Mouse (Mus musculus): ENCODE results near the gene Uba1.

The Uba1 gene

GRCm38 (mm10) chrX:20658026-20658652 is at the start of gene Uba1:
TSS of gene Uba1 (plus strand) at chrX:20658326.
- peak; percentile 29 for DNase-seq (ENCODE audit: low spot score)

DNA sequence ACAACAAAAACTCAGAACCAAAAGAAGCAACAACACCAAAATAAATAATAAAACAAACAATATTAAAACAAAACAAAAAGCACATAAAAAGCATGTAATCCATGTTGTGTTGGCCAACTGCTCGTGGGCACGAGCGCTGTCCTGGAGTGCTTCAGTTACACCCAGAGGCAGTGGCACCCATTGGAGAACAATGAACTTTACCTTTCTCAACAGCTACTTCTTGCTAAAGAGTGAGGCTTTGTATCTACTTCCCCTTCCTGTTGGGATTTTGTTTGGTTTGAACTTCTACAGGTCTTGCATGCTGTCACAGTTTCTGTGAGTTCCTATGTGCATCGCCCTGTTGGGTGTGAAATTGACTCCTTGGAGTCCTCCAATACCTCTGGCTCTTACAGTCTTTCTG is 49.6 kb upstream of the Uba1 start:
- no peak for DNase-seq (ENCODE audit: low spot score)

- DNase-seq (ENCODE audit: low spot score), result no peak
Measured at GRCm38 (mm10) chrX:20616861-20617175, 41.3 kb upstream of the Uba1 start.

- DNase-seq (ENCODE audit: low spot score), result peak; percentile 35
Measured at GRCm38 (mm10) chrX:20617176-20617902, 40.8 kb upstream of the Uba1 start, which contains the start of the genes Rbm10 and Ndufb11. TSS of gene Rbm10 (plus strand) at chrX:20617503. TSS of gene Ndufb11 (minus strand) at chrX:20617619.

DNA sequence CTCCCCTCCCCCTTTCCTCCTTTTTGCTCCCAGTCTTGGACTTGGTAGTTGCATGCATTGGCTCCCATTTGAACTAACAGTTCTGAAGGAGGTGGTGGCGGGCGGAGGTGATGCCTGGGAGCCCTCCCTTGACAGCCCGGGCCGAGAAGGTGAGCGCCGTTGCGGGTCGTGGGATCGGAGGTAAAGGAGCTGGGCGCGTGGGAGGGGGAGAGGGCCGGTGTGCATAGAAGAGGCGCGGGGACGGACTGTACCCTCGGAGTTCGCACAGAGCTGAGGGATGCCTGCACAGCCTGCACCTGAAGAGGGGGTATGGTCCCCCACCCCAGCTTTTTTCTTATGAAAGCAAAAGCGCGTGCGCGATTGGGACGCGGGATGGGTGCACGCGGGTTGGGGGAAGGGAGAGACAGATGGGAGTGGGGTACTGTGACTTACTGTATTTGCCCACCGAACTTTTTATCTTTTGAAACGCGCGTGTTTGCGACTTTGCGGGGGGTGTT is 40.2 kb upstream of the Uba1 start:
- DNase-seq (ENCODE audit: low spot score), result no peak

DNA sequence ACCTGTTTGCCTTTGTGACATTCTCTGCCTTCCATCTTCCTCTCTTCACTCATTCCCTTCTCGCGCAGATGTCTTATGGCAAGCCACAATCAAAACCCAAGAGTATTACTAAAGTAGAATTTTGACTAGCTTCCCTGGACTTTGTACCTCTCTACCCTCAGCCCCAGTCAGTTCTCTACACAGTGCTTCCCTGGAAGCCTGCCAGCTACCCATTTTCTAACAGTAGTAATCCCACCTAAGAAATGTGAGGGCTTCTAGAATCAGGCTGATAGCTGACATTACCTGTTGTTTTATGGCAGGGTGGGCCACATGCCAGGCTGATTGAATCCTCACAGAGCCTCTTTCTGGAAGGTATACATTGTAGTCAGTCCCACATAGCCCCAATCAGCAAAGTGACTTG is 20.0 kb upstream of the Uba1 start:
- no peak for DNase-seq (ENCODE audit: low spot score)

DNA sequence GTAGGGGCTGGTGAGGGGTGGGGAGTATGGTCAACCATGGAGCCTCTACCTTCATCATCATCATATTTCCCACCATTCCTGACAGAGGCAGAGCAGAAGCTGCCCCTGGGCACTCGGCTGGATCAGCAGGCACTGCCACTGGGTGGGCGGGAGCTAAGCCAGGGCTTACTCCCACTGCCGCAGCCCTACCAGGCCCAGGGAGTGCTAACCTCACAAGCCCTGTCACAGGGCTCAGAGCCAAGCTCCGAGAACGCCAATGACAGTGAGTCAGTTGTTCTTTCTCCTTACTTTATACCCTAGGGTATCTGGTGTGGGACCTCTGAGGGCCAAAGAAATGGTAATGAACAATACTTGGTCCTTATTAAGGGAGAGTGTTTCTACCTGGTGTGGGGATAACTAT is 13.3 kb upstream of the Uba1 start:
- DNase-seq (ENCODE audit: low spot score), result no peak

GRCm38 (mm10) chrX:20657593-20657992 is 533 bp upstream of the Uba1 start:
- no peak for DNase-seq (ENCODE audit: low spot score)

GRCm38 (mm10) chrX:20658891-20659406 is 823 bp downstream of the Uba1 start:
- DNase-seq (ENCODE audit: low spot score), result no peak

- DNase-seq (ENCODE audit: low spot score), result no peak
Measured at GRCm38 (mm10) chrX:20662317-20662715, 4.2 kb downstream of the Uba1 start.

DNA sequence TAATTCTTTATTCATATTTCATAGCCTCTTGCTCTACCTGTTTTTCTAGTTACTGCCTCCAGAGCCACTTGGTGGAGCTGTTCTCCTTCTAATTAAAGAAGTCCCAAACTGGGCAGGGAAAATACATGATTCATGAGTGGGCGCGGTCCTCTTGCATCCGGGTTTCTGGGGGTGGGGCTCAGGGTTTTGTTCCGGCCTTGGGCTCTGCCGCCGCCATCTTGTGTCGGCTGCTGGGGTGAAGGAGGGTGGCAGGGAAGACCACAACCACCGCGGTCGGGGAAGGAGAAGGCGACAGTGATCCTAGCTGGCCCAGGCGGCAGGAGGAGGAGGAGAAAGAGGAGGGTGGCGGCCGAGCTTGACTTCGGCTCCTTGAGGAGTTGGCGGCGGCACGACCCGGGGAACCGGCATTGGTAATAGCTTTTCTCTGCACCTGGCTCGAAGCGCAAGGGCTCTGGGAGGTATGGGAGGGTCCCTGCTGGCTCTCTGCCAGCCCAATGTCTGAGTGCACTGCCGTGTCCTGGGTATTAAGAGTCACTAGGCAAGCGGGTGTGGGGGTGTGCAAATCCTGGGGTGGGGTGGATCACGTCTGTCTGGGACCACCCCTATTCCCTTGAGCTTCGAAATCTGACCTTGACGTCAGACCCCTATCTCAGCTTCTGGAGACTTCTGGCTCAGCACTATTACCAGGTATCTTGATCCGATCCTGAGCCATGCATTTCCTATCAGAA is 4.8 kb downstream of the Uba1 start:
- DNase-seq (ENCODE audit: low spot score), result peak; percentile 41

DNA sequence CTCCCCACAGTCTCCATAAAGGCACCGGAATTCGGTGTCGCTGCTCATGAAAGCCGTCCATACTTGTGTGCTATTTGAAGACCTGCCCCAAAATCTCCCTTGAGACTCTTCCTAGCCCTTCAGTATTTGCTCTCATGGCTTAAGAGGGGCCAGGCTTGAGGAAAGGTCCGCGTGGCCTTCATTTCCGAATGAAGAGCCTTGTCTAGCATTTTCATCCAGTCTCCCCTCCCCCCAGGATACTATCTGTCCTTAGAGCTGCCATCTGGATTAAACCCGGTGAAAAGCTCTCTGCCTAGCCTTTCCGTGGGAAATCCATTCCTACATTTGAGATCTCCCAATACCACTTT is 5.3 kb downstream of the Uba1 start:
- no peak for DNase-seq (ENCODE audit: low spot score)

DNA sequence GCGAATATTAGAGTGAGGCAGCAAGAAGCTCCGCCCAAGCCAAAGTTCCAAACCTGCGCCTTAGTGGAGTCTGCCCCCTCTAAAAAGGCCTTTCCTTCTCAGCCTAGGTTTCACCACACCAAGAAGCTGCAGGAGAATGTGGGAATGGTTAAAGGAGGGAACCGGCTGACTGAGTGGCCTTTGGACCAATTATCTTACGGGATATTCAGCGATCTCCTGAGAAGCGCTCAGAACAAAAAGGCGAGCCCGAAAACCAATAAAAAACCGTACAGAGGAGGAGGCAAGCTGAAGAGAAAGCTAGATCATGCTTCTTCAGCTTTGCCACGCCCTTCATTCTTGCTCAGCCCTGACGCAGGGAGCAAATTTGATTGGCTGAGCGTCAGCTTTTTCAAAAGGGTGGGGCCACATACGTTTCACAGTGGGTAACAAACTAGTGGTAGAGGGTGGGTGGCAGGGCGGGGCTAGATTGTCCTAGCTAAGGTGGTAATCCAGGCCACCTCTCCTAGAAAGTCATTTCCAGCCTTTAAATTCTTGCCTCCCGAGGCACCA is 29.5 kb downstream of the Uba1 start, which contains the start of gene Cdk16:
Gene Cdk16, plus strand, starts transcription at position 436 of the 549 bp plus-strand sequence.
- DNase-seq (ENCODE audit: low spot score), result peak; percentile 11

GRCm38 (mm10) chrX:20688068-20688547 is 30.0 kb downstream of the Uba1 start:
- DNase-seq (ENCODE audit: low spot score), result peak; percentile 46

GRCm38 (mm10) chrX:20688615-20689014 is 30.5 kb downstream of the Uba1 start:
- DNase-seq (ENCODE audit: low spot score), result no peak

- no peak for DNase-seq (ENCODE audit: low spot score)
Measured at GRCm38 (mm10) chrX:20691566-20691965, 33.4 kb downstream of the Uba1 start.

GRCm38 (mm10) chrX:20692616-20693015 is 34.5 kb downstream of the Uba1 start:
- DNase-seq (ENCODE audit: low spot score), result no peak

DNA sequence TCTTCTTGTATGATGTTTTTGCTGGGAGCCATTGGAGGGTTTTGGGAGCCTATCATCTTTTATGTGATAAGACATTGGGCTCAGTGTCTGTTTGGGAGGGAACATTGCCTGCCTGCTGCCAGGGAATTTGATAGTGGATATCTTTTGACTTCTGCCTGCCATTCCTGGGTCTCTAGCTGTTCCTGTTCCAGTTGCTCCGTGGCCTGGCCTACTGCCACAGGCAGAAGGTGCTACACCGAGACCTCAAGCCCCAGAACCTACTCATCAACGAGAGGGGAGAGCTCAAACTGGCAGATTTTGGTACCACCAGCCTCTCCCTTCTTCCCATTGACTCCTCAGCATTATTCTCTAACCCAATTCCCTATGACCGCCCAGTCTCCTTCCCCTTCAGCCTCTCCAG is 37.7 kb downstream of the Uba1 start:
- no peak for DNase-seq (ENCODE audit: low spot score)

DNA sequence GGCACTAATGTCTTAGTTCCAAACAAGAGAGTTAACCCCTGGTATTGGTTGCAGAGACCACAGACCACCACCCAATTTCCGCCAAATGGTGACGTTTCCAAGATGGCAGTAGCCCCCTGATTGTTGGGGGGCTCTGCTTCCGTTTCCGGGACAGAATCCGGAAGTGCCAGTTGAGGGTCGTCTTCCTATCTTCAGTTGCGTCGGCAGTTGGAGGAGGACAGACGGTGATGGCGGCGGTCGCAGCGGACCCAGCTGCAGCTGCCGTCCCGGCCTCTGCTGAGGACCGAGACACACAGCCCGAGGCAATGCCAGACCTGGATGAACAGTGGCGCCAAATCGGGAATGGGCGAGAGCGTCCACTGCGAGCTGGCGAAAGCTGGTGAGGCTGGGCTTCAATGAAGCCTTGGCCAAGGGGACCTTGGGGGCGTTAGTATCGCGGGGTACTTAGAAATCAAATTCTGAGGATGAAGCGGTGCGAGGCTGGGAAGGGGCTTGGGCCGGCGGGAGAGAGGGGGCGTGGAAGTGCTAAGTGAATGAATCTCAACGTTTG is 45.7 kb downstream of the Uba1 start, which contains the start of gene Usp11:
Gene Usp11, plus strand, starts transcription at position 166 of the 550 bp plus-strand sequence.
- DNase-seq (ENCODE audit: low spot score), result peak; percentile 33

DNA sequence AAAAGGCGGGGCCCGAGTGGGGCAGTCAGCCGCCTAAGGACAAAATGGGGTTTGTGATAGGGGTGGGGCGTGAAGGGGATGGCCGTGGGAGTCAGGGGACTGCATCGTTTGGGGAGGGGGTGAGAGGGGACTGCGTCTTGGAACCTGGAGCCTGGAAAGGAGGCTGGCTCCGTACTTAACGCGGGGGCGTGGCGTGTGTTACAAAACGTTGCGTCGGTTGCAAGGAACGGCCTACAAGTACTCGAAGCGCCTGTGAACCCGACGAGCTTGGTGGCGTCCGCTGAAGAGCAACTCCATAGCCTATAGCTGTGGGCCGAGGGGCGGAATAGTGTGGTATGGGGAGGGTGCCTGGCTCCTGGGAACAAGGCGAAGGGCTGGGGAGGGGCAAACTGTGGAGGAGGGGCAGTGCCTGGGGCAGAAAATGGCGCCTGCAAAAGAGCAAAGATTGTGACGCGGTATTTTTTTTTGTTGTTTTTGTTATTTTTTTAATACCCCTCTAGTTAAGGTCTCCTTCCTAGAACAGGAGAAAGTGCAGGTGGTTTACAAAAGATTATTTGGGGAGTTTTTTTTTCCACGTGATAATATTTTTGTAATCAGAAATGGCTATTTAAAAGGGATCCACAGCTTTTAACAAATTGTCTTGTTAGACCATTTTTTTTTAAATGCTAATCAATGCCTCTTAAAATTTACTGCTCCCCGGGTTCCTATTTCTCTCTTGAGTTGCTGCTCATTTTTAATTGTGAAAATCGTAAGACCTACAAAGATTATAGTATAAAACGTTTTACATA is 46.4 kb downstream of the Uba1 start:
- no peak for DNase-seq (ENCODE audit: low spot score)

DNA sequence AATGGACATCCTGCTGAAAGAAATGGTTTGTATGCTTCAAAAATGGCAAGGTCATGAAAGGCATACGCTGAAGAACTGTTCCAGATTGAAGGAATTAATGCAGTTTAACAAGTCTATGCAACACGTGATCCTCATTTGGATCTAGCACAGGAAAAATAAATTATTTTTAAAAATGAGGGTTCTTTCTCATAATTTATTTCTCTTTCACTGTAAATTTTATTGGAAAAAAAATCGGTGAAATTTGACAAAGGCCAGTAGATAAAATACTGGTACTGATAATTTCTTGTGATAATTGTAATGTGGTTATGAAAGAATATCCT is 46.9 kb downstream of the Uba1 start:
- DNase-seq (ENCODE audit: low spot score), result no peak
